Mouse (Mus musculus) thymus, postnatal 14 days (tissue): ENCODE measurements around the gene Masp1.

Experiments used
- DNase-seq: peaks from one replicate; pipeline ENCODE4 v3.0.0; 2021

Gene Masp1

DNA sequence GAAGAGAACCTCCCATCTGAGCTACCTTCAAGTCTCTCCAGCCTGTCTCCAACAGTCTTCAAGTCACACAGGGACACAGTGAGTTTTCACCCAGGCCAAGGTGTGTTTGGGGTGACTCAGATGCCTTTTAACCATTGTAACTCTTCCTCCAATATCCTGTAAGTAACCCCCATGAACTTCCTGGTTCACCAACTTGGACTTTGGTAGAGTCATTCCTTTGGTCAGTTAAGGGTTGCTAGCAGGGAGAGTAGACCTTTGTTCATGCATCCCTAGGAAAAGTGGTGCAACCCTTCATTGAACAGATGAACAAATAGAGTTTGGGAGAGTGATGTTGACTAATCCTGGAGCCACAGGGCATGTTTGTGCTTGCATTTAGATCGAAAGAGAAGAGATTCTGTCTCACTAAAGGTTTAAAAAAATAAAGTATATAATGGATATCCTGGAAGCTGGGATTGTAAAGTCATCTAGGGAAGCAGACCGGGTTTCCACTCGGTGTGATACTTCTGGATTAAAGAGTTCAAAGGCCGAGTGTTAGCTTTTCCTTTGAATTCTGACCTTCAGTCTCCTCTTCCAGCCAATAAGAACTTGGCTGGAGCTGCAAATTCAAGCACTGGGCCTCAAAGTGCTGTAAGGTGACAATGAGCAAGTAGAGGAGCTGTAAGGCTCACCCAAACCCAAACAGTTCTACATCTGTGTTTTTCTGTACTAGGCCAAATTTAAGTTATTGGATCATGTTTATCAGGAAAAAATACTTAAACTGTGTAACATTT is 9.3 kb downstream of the Masp1 start:
- DNase-seq, result no peak

GRCm38 (mm10) chr16:23505904-23506687 is 14.5 kb downstream of the Masp1 start:
- no peak for DNase-seq

DNA sequence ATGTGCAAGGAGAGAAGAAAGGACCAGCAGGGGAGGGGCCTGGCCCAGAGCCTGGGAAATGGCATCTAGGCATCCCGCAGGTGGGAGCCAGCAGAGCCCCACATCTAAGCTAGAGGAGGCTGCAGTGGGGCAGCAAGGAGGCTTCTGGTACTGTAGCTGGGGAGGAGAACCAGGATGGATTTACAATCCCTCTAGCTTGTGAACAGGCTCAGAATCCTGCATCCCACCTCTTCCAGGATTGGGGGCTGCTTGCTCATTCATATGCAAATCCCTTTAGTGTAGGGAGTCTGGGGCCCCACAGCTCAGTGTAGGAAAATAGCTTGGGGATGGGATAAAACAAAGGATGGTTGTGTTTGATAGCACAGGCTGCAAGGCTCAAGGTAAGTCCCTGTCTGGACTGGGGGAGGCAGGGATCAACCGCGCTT is 16.3 kb downstream of the Masp1 start:
- DNase-seq, result no peak

DNA sequence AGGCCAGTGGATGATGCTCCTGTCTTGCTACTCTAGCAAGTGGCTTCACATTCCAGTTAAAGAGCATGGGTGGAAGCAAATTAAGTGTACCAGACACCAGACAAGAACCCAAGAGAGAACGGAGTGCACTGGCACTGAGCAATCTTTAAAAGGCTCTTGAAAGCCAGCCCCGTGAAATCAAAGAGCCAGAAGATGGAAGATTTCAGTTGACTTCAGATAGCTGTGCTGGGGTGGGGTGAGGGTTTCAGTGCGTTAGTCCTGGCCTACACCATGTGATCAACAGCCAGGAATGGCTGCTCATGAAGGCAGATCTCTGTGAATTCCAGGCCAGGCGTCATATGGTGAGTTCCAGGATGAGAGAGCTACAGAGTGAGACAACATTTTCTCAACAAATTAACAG is 17.3 kb downstream of the Masp1 start:
- no peak for DNase-seq

GRCm38 (mm10) chr16:23502478-23502877 is 18.1 kb downstream of the Masp1 start:
- DNase-seq, result no peak

DNA sequence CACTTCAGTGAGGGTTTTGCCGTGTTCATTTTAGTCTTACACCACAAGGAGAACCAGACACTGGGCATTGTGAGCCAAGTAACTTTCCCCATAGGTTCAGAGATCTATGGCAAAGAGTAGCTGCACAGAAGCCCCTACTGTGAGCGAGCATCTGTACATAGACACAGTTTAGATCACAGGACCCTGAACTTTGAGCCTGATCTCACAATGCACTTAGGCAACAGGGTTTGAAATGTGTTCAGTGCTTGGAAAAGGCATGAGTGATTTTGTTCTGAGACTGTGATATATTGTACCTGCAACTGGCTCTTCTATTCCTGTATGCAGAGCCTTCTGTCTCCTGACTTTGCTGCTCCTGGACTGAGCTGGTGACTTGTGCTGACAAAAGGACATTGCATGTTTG is 19.3 kb downstream of the Masp1 start:
- DNase-seq, result no peak

GRCm38 (mm10) chr16:23500558-23500957 is 20.1 kb downstream of the Masp1 start:
- no peak for DNase-seq

DNA sequence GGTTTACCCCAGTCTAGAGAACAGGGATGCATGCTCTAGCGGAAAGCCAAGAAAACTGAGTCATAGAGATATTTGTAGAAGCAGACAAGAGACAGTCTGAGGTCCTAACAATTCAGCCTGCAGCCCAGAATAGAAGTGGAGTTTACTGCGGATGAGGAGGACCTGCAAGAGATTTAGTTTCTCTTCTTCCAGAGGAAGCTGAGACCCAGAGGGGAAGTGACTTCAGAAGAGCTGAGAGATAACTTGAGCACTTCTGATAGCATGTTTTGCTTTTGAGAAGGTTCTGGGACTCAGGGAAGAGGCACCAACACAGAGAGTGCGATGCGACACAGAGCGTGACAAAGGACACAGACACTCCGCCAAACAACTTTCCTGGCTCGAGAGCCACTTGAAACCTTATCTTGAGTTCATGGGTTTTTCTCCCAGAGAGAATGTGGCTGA is 21.9 kb downstream of the Masp1 start:
- DNase-seq, result no peak

- DNase-seq, result no peak
Measured at GRCm38 (mm10) chr16:23497881-23498280, 22.7 kb downstream of the Masp1 start.

- DNase-seq, result no peak
Measured at GRCm38 (mm10) chr16:23497440-23497839, 23.2 kb downstream of the Masp1 start.

- no peak for DNase-seq
Measured at GRCm38 (mm10) chr16:23496245-23496924, 24.2 kb downstream of the Masp1 start.

- no peak for DNase-seq
Measured at GRCm38 (mm10) chr16:23492783-23493182, 27.8 kb downstream of the Masp1 start.

- DNase-seq, result no peak
Measured at GRCm38 (mm10) chr16:23483292-23483691, 37.3 kb downstream of the Masp1 start.

- no peak for DNase-seq
Measured at GRCm38 (mm10) chr16:23482846-23483245, 37.8 kb downstream of the Masp1 start.

DNA sequence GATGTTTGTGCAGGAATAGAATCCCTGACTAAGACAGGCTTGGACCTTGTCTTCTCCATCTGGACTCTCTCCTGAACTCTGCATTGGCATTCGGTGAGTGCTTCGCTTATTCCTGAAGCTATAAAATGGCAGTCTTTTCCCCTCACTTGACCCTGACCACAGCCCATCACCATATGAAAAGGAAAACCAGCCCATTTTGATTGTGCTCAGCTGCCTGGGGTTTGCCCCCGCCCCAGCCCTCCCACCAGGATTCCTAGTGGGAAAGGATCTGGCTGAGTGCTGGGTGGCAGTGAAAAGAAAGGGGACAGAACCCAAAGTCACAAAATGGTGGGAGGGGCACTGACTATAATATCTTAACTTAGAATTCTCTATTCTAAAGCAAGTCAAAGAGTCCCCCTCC is 38.4 kb downstream of the Masp1 start:
- no peak for DNase-seq

DNA sequence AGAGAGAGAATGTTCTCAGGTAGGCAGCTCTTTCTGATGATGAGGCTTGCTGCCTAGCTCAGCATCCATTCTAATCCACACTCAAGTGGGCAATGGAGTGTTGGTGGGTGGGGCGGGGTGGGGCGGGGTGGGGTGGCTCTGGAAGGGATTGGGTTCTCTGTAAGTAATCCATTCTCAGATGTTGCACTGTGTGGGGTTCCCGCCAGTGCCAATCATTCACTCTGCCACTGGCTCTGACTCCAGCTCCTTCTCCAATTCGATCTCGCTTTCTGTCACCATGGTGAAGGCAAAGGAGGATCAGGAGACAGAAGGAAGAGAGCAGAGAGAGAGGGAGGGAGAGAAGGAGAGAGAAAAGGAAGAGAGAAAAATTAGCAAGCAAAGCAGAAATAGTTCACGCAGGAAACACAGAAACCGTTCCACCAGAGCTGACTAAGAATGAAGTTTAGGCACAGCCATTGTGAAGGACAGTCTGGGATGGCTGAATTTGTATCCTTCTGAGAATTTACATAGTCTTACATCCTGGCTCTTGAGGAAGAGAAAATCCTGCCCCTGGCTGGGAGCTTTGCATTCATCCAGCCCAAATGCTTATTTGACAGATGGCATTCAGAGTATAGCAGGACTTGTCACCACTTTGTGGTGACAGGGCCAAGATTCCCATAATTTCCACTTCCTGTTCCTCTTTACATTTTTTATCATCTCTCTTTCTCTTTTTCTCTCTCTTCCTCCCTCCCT is 40.6 kb downstream of the Masp1 start:
- no peak for DNase-seq

- DNase-seq, result no peak
Measured at GRCm38 (mm10) chr16:23476598-23476997, 44.0 kb downstream of the Masp1 start.

DNA sequence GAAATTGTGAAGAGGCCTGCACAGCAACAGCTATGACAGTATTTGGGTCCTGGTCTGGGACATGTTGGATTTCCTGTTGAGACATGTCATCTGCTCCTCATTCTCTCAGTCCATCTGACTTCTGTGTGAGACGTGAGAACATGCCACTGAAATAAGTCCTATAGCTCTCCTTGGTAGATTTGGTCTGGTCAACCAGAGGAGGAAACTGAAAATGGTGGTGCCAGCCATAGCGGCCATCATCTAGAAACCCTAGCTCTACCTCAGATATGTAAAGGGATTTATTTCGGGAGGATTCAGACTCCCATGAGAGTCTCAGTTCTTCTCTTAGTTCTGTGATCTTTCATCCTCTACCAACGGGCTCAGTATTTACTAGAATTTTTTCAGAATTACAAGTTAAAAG is 45.0 kb downstream of the Masp1 start:
- DNase-seq, result no peak

- no peak for DNase-seq
Measured at GRCm38 (mm10) chr16:23472046-23472445, 48.6 kb downstream of the Masp1 start.

GRCm38 (mm10) chr16:23471551-23471950 is 49.1 kb downstream of the Masp1 start:
- DNase-seq, result no peak

DNA sequence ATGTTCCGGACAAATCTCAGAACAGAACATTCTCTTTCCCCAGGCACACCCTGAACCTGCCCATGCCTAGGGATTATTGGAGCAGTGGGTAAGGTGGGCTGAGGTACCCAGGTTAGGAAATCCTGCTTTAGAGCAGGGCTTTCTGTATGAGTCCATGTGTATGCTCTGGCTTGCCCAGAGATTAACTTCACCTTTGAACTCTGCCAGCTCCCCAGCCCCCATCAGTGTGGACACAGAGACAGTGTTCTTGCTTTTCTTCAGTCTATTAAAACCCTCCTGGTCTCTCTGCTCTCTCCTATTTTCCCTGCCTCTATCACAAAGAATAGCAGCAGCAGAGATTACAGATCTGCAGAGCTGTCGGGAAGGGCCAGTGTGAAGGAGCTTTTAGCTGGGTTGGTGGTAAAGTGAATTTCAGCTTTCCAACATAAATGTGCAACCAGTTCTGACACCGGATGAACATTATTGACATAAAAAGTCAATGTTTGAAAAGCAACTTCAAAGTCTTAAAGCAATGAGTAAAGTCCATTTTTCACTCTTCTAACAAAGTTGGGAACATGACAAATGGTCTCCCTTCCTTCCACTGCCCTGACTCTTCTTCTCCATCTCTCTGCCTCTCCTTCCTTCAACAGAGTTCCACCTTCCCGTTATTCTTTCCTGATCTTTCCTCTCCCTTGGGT is 56.8 kb downstream of the Masp1 start:
- no peak for DNase-seq

DNA sequence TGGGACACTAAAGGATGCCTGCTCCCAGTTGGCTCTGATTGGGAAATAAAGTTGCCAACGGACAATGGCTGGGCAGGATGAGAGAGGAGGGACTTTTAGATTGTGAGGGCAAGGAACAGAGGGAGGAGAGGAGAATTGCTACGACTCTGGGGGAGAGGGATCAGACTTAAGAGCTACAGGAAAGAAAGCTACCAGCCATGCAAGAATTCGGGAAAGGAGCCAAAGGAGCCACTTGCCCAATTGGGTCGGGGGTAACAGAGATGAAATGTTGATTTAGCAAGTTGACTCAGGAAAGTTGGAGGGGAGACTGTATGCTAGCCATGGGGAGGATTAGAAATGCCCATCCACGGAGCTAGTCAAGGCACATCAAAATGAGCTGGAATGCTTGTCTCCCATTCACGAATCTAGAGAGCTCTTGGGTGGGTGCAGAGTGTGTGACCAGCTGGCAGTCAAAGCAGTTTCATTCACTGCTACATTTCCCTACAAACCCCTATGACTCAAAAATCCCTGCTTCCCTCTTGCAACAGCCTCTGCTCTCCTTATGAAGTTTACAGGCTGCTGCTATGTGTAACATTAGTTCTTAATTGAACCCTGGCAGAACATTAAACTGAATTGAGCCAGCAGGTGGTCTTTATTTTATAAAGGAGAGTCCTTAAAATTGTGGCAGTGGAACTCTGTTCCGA is 61.6 kb downstream of the Masp1 start:
- DNase-seq, result no peak
